Mouse (Mus musculus) granulocyte monocyte progenitor cell, adult 5-6 weeks (primary cell): ENCODE data around the gene Gm10778. TPM values are rescaled to one million over a fixed set of nuclear protein-coding genes. Genes with fewer than 3 reads are reported as not detected.
A peak's percentile ranks its signal among the peaks of the same experiment; 100 is the strongest.

Experiments used
- ATAC-seq: replicated peaks from 2 replicates; pipeline ENCODE4 v1.8.0; 2016; ENCODE audit warnings: mild to moderate bottlenecking, moderate TSS enrichment, inconsistent platforms; ENCODE audit not compliant: poor library complexity, severe bottlenecking
- total RNA-seq, 2 experiments: library from RNA; stranded (forward) in 1 of 2; stranded (reverse) in 1 of 2; fragments of 200-712, 200-1000 nt in 1 of 2; fragments of >200 nt in 1 of 2; fragmentation: Nextera tagmentation in 1 of 2; gene quantifications; 2 replicates each; pipeline ENCODE4 v1.2.3; 2014 to 2017

Gene Gm10778
- total RNA-seq, 2 experiments from 2014 or later: 3.1 to 4.2 TPM

DNA sequence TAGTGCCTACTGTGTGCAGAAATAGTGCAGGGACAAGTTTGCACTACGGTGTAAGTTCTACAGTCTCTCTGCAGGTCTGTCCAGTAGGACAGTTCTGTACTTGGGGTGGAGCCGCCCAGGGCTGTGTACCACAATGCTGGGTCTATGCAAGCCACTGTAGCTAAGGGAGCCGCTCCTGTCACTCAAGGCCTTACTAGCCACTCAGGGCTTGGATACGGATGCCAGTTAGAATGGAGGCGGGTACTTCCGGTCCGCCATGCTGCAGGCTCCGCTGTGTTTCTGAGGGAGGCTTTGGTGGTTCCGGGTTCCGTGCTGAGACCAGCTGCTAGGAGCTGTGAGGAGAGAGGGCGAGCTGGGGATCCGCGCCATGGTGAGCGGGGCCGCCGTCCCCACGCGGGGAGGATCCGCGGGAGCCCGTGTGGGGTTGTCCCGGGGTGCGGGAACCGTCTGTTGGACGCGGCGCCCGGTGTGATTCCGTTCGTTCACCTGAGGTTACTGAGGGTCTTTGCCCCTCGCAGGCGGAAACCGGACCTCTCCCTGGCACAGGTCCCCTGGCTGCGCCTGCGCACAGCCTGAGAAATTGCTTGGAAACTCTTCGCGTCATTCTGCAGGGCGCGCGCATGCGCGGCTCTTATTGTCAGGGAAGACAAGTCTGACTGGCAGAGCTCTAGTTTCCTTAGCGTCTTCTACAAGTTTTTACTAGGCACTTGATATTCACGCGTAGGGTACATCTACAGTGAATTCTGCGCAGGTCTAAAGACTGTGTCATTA lies 55.9 kb downstream of the Gm10778 start, which contains the start of gene Zfp433:
Zfp433 (plus strand) TSS at position 295 of the 771 bp plus-strand sequence.
- peak; percentile 100 for ATAC-seq

Other genes with a start within 250 kb of the Gm10778 start
- 39.6 and 41.7 TPM in 2 replicates for gene Nfic, start 193.4 kb upstream of the Gm10778 start, total RNA-seq (2014; fragmentation: Nextera tagmentation)
- 5.3 and 10.5 TPM in 2 replicates for gene Nfic, start 193.4 kb upstream of the Gm10778 start, total RNA-seq (2017)
- gene Celf5, start 166.3 kb upstream of the Gm10778 start, total RNA-seq (2014; fragmentation: Nextera tagmentation): not detected in 2 replicates
- not detected in 2 replicates for gene Celf5, start 166.3 kb upstream of the Gm10778 start, total RNA-seq (2017)
- 124 and 140 TPM in 2 replicates for gene Ncln, start 152.7 kb upstream of the Gm10778 start, total RNA-seq (2014; fragmentation: Nextera tagmentation)
- 83.1 and 128 TPM in 2 replicates for gene Ncln, start 152.7 kb upstream of the Gm10778 start, total RNA-seq (2017)
- gene S1pr4, start 148.9 kb upstream of the Gm10778 start, total RNA-seq (2014; fragmentation: Nextera tagmentation): 7.8 and 10.5 TPM in 2 replicates
- gene S1pr4, start 148.9 kb upstream of the Gm10778 start, total RNA-seq (2017): 7.0 and 9.2 TPM in 2 replicates
- gene Gna15, start 124.8 kb upstream of the Gm10778 start, total RNA-seq (2014; fragmentation: Nextera tagmentation): 30.0 and 31.7 TPM in 2 replicates
- gene Gna15, start 124.8 kb upstream of the Gm10778 start, total RNA-seq (2017): 23.8 and 34.6 TPM in 2 replicates
- gene Gna11, start 103.9 kb upstream of the Gm10778 start, total RNA-seq (2014; fragmentation: Nextera tagmentation): 17.0 and 25.7 TPM in 2 replicates
- 4.9 and 6.4 TPM in 2 replicates for gene Gna11, start 103.9 kb upstream of the Gm10778 start, total RNA-seq (2017)
- 216 and 220 TPM in 2 replicates for gene Aes, start 89.6 kb upstream of the Gm10778 start, total RNA-seq (2014; fragmentation: Nextera tagmentation)
- gene Aes, start 89.6 kb upstream of the Gm10778 start, total RNA-seq (2017): 151 and 250 TPM in 2 replicates
- gene Tle2, start 74.5 kb upstream of the Gm10778 start, total RNA-seq (2014; fragmentation: Nextera tagmentation): 4.4 and 5.0 TPM in 2 replicates
- 0.17 and 2.4 TPM in 2 replicates for gene Tle2, start 74.5 kb upstream of the Gm10778 start, total RNA-seq (2017)
- gene Tle6, start 48.0 kb upstream of the Gm10778 start, total RNA-seq (2014; fragmentation: Nextera tagmentation): 22.2 and 26.0 TPM in 2 replicates
- gene Tle6, start 48.0 kb upstream of the Gm10778 start, total RNA-seq (2017): 4.9 and 7.9 TPM in 2 replicates
- 3.7 and 4.4 TPM in 2 replicates for gene BC025920, start 42.8 kb upstream of the Gm10778 start, total RNA-seq (2014; fragmentation: Nextera tagmentation)
- 0.26 and 1.4 TPM in 2 replicates for gene BC025920, start 42.8 kb upstream of the Gm10778 start, total RNA-seq (2017)
- gene Sirt6, start 21.3 kb upstream of the Gm10778 start, total RNA-seq (2014; fragmentation: Nextera tagmentation): 8.3 and 12.6 TPM in 2 replicates
- 5.3 and 6.2 TPM in 2 replicates for gene Sirt6, start 21.3 kb upstream of the Gm10778 start, total RNA-seq (2017)
- 7.6 and 9.2 TPM in 2 replicates for gene Ankrd24, start 20.5 kb upstream of the Gm10778 start, total RNA-seq (2014; fragmentation: Nextera tagmentation)
- 7.5 and 8.3 TPM in 2 replicates for gene Ankrd24, start 20.5 kb upstream of the Gm10778 start, total RNA-seq (2017)
- gene Zfp433, start 55.8 kb downstream of the Gm10778 start, total RNA-seq (2014; fragmentation: Nextera tagmentation): 17.2 and 27.2 TPM in 2 replicates
- gene Zfp433, start 55.8 kb downstream of the Gm10778 start, total RNA-seq (2017): 12.3 and 21.7 TPM in 2 replicates
- 2.6 and 5.2 TPM in 2 replicates for gene Gm3055, start 122.1 kb downstream of the Gm10778 start, total RNA-seq (2014; fragmentation: Nextera tagmentation)
- 0.39 and 1.3 TPM in 2 replicates for gene Gm3055, start 122.1 kb downstream of the Gm10778 start, total RNA-seq (2017)
- 1.9 and 6.0 TPM in 2 replicates for gene Gm4767, start 163.1 kb downstream of the Gm10778 start, total RNA-seq (2014; fragmentation: Nextera tagmentation)
- 0.72 and 2.2 TPM in 2 replicates for gene Gm4767, start 163.1 kb downstream of the Gm10778 start, total RNA-seq (2017)
- gene Gm32687, start 214.9 kb downstream of the Gm10778 start, total RNA-seq (2014; fragmentation: Nextera tagmentation): 5.4 and 9.4 TPM in 2 replicates
- 4.2 and 7.1 TPM in 2 replicates for gene Gm32687, start 214.9 kb downstream of the Gm10778 start, total RNA-seq (2017)